Comparison of ENCODE assay signal across 8 mouse cellular contexts in genomic region chr19:55742386-55743000, GRCm38 (mm10). TPM values are rescaled to one million over a fixed set of nuclear protein-coding genes. Genes with fewer than 3 reads are reported as not detected.
A peak's percentile ranks its signal among the peaks of the same experiment; 100 is the strongest.
DNase-seq lines count a peak whose midpoint lies in the region; ATAC-seq lines count a peak whose summit lies in the region.

No protein-coding gene starts in this region.

- H3K4me3 ChIP-seq in embryonic facial prominence, embryonic 14.5 days (ENCODE audit: low read depth, low read length) = peak overlapping the region; percentile 82
- H3K4me3 ChIP-seq in midbrain, embryonic 13.5 days (replicated peaks) = peak overlapping the region; percentile 75

- H3K4me1 ChIP-seq in embryonic facial prominence, embryonic 14.5 days (ENCODE audit: control insufficient read depth, insufficient read depth, low read length) = peaks cover 27% of the 10 kb centered on the region
- peaks cover 60% of the 10 kb centered on the region for H3K4me1 ChIP-seq in midbrain, embryonic 13.5 days (replicated peaks)

- H3K36me3 ChIP-seq in embryonic facial prominence, embryonic 14.5 days (ENCODE audit: control insufficient read depth, insufficient read depth, low read length) = no peaks in the 10 kb centered on the region
- no peaks in the 10 kb centered on the region for H3K36me3 ChIP-seq in midbrain, embryonic 13.5 days

- peak overlapping the region; percentile 99 for H3K9ac ChIP-seq in embryonic facial prominence, embryonic 14.5 days (ENCODE audit: low read depth, low read length)
- H3K9ac ChIP-seq in midbrain, embryonic 13.5 days (replicated peaks) = peak overlapping the region; percentile 98

- ATAC-seq in embryonic facial prominence, embryonic 14.5 days (ENCODE audit: low read depth) = no peak
- no peak for ATAC-seq in midbrain, embryonic 13.5 days
- ATAC-seq in frontal cortex, adult (ENCODE audit: low TSS enrichment) = no peak

- H3K27ac ChIP-seq in embryonic facial prominence, embryonic 14.5 days (replicated peaks; ENCODE audit: low read depth, low read length) = peak overlapping the region; percentile 99
- peak overlapping the region; percentile 98 for H3K27ac ChIP-seq in midbrain, embryonic 13.5 days

- H3K9me3 ChIP-seq in embryonic facial prominence, embryonic 14.5 days (ENCODE audit: control insufficient read depth, low read length) = no peaks in the 10 kb centered on the region
- H3K9me3 ChIP-seq in midbrain, embryonic 13.5 days = no peaks in the 10 kb centered on the region

- H3K4me2 ChIP-seq in embryonic facial prominence, embryonic 14.5 days (ENCODE audit: low read depth, low read length) = peak overlapping the region; percentile 95
- peak overlapping the region; percentile 82 for H3K4me2 ChIP-seq in midbrain, embryonic 13.5 days (replicated peaks)

- WGBS in embryonic facial prominence, embryonic 14.5 days = 0% methylated on average over 41 of the region's 70 CpGs
- 1% methylated on average over 63 of the region's 70 CpGs for WGBS in midbrain, embryonic 13.5 days

- no peaks in the 10 kb centered on the region for H3K27me3 ChIP-seq in embryonic facial prominence, embryonic 14.5 days (replicated peaks; ENCODE audit: control insufficient read depth, insufficient read depth, low read length)
- 0 out of 2 replicates have a peak, but pooled peaks cover 3% of the 10 kb centered on the region for H3K27me3 ChIP-seq in midbrain, embryonic 13.5 days

- intact Hi-C loops in heart, postnatal 10 days (cut with DNase I) = loop anchor here (5.0 kb wide), 3 partner anchors 135 to 195 kb away; no protein-coding TSS in a partner anchor

- DNase-seq in urinary bladder, adult 18-20 months (ENCODE audit: low spot score in 2 of 2) = peak; percentile 35 to 61
- no peak for DNase-seq in urinary bladder, postnatal 10 days (ENCODE audit: low spot score)
- peak; percentile 68 for DNase-seq in embryonic facial prominence, embryonic 14.5 days (ENCODE audit: low spot score)
- DNase-seq in heart, postnatal 10 days = peak; percentile 71 to 77
- peak; percentile 46 to 69 for DNase-seq in kidney, postnatal 36 days
- peak; percentile 37 for DNase-seq in testis, postnatal 14 days (ENCODE audit: low spot score)

RNA-seq across cellular contexts. Expression of gene Tcf7l2, which starts 0.9 kb away (rescaled TPM):
- polyA plus RNA-seq in embryonic facial prominence, embryonic 14.5 days (2014; fragmentation: Nextera tagmentation; extraction: Ambion mirVana) = 106 and 124 TPM in 2 replicates
- 10 to 100 TPM; 21.9 to 22.3 TPM for total RNA-seq in heart, postnatal 10 days (2021)
- polyA plus RNA-seq in midbrain, embryonic 13.5 days (2015; fragmentation: Nextera tagmentation; extraction: Ambion mirVana) = 584 and 798 TPM in 2 replicates
